Mouse (Mus musculus): ENCODE measurements around the gene Sowahb. TPM values are rescaled to one million over a fixed set of nuclear protein-coding genes. Genes with fewer than 3 reads are reported as not detected.
A peak's percentile ranks its signal among the peaks of the same experiment; 100 is the strongest.

Gene Sowahb
- polyA plus RNA-seq (2014; fragmentation: Nextera tagmentation; extraction: Ambion mirVana): 0.25 and 0.32 TPM in 2 replicates

DNA sequence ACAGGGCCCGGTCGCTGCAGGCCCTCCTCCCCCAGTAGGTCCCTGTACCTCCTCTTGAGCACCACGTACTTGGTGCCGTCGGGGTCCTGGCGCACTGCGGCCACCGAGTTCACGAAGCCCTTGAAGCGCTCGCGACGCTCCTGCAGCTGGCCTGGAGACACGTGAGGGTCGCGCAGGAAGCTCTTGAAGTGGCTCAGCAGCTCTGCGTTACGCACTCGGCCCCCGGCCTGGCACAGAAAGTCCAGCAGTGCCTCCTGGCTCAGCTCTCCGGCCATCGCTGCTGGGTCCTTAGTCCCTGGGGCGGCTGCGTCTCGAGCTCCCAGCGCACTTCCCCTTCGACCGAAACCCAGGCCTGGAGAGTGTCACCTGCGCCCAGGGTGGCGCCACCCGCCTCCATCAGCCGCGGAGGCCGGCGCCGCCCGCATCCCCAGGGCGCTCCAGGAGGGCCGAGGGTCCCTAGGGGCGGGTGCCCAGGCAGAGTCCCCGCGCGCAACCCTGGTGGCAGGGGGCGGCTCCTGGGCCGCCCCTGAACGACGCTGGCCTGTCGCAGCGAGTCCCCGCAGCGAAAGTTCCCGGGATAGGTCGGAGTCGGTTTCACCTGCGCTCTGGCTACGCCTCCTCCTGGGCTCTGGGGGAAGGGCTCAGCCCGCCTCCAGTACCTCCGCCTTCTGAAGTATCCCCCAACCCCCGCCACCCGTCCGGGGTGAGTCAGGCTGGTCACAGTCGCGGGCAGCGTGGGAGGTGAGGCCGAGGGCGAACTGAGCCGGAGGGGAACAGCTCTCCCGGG lies at the start of gene Sowahb:
Gene Sowahb, minus strand, starts transcription at position 439 of the 787 bp plus-strand sequence.
- Histone ChIP-seq H3K4me1 (replicated peaks; ENCODE audit: control insufficient read depth, insufficient read depth, low read length) (peaks cover 8% of the 10 kb centered on the region; the same call in 1 of the 2 replicates), H3K27me3 (ENCODE audit: control insufficient read depth, insufficient read depth, low read length) (peaks cover 56% of the 10 kb centered on the region), H3K9me3 (ENCODE audit: control insufficient read depth, low read length) (no peaks in the 10 kb centered on the region), H3K9ac (ENCODE audit: low read depth, low read length) (0 out of 2 replicates have a peak within 1 kb of the TSS, but pooled peaks have one; percentile 37), H3K27ac (ENCODE audit: low read depth, low read length) (no peak within 1 kb of the TSS), H3K4me3 (ENCODE audit: low read depth, low read length) (peak within 1 kb of the TSS; percentile 45), H3K4me2 (replicated peaks; ENCODE audit: low read depth, low read length) (peak within 1 kb of the TSS; percentile 93), H3K36me3 (ENCODE audit: control insufficient read depth, insufficient read depth, low read length) (no peaks in the 10 kb centered on the region)
- WGBS: under 1% methylated on average over 58 of the region's 68 CpGs
- DNase-seq (ENCODE audit: low spot score): peak; percentile 55
- peak; percentile 71 for ATAC-seq (ENCODE audit: low FRiP score)

DNA sequence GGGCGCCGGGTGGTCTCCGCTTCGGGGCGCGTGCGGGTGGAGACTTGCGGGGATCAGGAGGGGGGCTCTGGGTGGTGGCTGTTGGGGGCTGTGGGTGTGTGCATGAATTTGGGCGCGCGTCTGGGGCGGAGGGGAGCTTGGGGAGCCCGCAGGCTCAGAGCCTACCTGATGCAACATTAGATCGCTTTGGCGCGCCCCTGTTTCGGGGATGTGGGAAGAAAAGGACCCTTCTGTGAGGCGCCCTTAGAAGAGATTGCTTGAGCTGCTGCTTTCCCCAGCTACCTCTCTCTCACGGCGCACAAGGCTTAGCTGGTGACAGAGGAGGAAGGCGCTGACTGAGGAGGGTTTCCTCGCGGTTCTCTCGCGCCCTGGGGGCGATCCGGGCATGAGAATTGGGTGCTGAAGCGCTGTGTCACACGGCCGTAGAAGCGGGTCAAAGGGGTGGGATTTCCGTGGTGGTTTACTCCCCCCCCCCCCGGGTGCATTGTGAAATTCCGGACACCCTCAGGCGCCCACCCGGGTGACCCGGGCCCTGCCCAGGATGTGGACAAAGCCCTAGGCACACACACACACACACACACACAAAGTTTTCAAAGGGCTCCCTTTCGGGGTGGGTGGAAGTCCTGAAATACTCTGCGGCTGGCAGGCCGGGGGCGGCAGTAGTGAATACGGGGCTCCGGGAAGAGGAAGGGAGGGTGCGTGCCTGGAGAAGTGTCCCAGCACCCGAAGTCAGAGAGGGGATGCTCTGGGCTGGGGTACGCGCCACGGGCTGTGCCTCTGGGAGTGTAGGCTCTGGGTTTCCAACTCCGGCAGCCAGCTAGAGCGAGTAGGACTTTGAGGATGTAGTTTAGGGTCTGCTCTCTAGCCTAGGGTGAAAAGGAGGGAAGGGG lies 49.1 kb upstream of the Sowahb start:
- H3K27me3 ChIP-seq (ENCODE audit: control insufficient read depth, insufficient read depth, low read length): no peaks in the 10 kb centered on the region
- peaks cover 13% of the 10 kb centered on the region for H3K4me1 ChIP-seq (replicated peaks; ENCODE audit: control insufficient read depth, insufficient read depth, low read length)
- H3K4me2 ChIP-seq (replicated peaks; ENCODE audit: low read depth, low read length): peak overlapping the region; percentile 84
- H3K36me3 ChIP-seq (ENCODE audit: control insufficient read depth, insufficient read depth, low read length): no peaks in the 10 kb centered on the region
- peak overlapping the region; percentile 88 for H3K4me3 ChIP-seq (ENCODE audit: low read depth, low read length)
- peak; percentile 55 for ATAC-seq (ENCODE audit: low FRiP score)
- no peaks in the 10 kb centered on the region for H3K9me3 ChIP-seq (ENCODE audit: control insufficient read depth, low read length)
- peak overlapping the region; percentile 95 for H3K27ac ChIP-seq (ENCODE audit: low read depth, low read length)
- DNase-seq (ENCODE audit: low spot score): peak; percentile 72
- under 1% methylated on average over 47 of the region's 50 CpGs for WGBS
- H3K9ac ChIP-seq (ENCODE audit: low read depth, low read length): peak overlapping the region; percentile 90

DNA sequence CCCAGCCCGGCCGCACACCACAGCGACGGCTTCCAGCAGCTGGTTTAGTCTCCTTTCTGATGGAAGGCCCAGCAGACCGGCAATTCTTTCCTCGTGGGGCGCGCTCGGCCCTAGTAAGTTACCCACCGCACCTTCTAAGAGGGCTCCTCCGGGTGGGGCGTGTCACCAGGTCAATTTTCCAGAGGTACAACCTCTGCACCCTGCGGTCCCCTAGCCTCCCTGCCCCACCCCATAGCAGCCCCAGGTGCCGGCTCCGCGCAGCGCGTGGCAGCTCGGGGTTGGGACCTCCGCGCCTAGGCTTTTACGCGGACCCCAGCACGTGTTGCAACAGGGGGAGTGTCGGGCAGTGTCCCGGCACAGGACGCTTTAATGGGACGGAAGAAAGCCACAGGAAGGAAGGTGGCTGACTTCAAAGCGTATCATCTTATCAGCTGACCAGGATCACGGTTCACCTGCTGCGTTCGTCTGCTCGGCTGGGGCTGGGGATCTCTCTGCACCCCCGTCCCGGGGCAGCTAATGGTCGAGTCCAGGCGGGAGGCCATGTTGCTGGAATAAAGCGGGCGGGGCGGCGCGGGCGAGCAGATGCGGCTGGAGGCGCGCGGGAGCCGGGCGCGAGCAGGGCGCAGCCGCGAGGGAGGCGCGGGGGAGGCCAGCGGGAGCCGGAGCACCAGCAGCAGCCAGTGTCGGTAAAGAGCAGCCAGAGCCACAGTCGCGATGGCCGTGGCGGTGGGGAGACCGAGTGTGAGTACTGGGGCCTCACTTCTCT lies 48.2 kb upstream of the Sowahb start, which contains the start of gene Sept11:
Gene Sept11, plus strand, starts transcription at position 581 of the 766 bp plus-strand sequence.
- under 1% methylated on average over 60 of the region's 63 CpGs for WGBS
- H3K9ac ChIP-seq (ENCODE audit: low read depth, low read length): peak within 1 kb of the TSS; percentile 90
- no peaks in the 10 kb centered on the region for H3K27me3 ChIP-seq (ENCODE audit: control insufficient read depth, insufficient read depth, low read length)
- H3K9me3 ChIP-seq (ENCODE audit: control insufficient read depth, low read length): no peaks in the 10 kb centered on the region
- no peaks in the 10 kb centered on the region for H3K36me3 ChIP-seq (ENCODE audit: control insufficient read depth, insufficient read depth, low read length)
- peaks cover 13% of the 10 kb centered on the region for H3K4me1 ChIP-seq (replicated peaks; ENCODE audit: control insufficient read depth, insufficient read depth, low read length)
- peak within 1 kb of the TSS; percentile 95 for H3K27ac ChIP-seq (ENCODE audit: low read depth, low read length)
- peak within 1 kb of the TSS; percentile 88 for H3K4me3 ChIP-seq (ENCODE audit: low read depth, low read length)
- H3K4me2 ChIP-seq (replicated peaks; ENCODE audit: low read depth, low read length): peak within 1 kb of the TSS; percentile 84
- peak; percentile 93 for ATAC-seq (ENCODE audit: low FRiP score)
- peak; percentile 93 for DNase-seq (ENCODE audit: low spot score)

DNA sequence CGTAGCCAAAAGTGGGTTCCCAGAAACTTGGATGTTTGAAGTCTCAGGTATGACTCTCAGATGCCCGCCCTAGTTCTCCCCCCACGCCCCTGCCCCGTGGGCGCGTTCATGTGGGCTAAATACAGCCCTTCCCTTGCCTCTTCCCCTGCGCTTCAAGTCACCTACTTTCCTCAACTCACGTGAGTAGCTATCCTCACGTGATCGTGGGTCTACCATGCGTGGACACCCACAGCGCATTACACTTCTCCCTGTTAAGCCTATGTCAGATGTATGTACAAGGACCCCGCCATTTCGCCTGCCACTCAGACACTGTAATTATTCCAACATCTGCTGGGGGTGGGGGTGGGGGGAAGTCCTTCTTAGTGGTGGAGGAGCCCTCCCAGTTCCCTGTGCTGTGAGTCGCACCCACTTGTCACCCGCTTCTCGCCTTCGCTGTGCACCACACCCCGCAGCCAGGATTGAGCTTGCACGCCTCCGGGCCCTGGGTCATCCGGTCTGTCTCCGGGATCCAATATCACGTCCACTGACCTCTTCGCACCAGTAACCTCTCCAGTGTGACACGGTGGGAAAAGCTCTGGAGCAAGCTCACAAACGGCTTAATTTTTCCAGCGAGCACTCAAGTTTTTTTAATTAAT lies 47.4 kb upstream of the Sowahb start:
- H3K4me2 ChIP-seq (replicated peaks; ENCODE audit: low read depth, low read length): peak overlapping the region; percentile 84
- no peaks in the 10 kb centered on the region for H3K27me3 ChIP-seq (ENCODE audit: control insufficient read depth, insufficient read depth, low read length)
- peak overlapping the region; percentile 90 for H3K9ac ChIP-seq (ENCODE audit: low read depth, low read length)
- H3K27ac ChIP-seq (ENCODE audit: low read depth, low read length): peak overlapping the region; percentile 95
- WGBS: 6% methylated on average over 28 of the region's 28 CpGs
- no peaks in the 10 kb centered on the region for H3K36me3 ChIP-seq (ENCODE audit: control insufficient read depth, insufficient read depth, low read length)
- no peaks in the 10 kb centered on the region for H3K9me3 ChIP-seq (ENCODE audit: control insufficient read depth, low read length)
- ATAC-seq (ENCODE audit: low FRiP score) (peak; percentile 31), DNase-seq (ENCODE audit: low spot score) (peak; percentile 58)
- peak overlapping the region; percentile 88 for H3K4me3 ChIP-seq (ENCODE audit: low read depth, low read length)
- peaks cover 11% of the 10 kb centered on the region for H3K4me1 ChIP-seq (replicated peaks; ENCODE audit: control insufficient read depth, insufficient read depth, low read length)

DNA sequence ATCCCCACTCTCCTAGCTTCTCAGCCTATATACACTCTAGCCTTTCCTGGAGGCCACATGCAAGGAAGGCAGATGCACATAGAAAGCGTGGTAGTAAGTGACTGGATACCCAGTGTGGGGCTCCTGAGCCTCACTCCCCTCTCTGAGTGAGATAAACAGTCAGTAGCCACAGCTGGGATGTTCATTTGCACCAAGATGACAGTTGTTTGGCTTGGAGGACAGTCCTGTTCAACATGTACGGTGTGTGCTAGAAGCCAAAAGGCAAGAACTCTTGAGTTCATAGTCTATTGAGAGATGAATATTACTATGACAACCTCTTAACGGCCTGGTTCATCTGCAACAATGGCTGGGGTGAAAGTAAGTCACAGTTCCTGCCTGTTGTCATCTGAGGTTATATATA lies 46.4 kb upstream of the Sowahb start:
- H3K36me3 ChIP-seq (ENCODE audit: control insufficient read depth, insufficient read depth, low read length): no peaks in the 10 kb centered on the region
- ATAC-seq (ENCODE audit: low FRiP score): no peak
- 0 out of 2 replicates have a peak overlapping the region, but pooled peaks have one; percentile 15 for H3K4me2 ChIP-seq (replicated peaks; ENCODE audit: low read depth, low read length)
- no peak overlapping the region for H3K4me3 ChIP-seq (ENCODE audit: low read depth, low read length)
- 63% methylated on average over 3 of the region's 3 CpGs for WGBS
- no peaks in the 10 kb centered on the region for H3K27me3 ChIP-seq (ENCODE audit: control insufficient read depth, insufficient read depth, low read length)
- no peak overlapping the region for H3K9ac ChIP-seq (ENCODE audit: low read depth, low read length)
- H3K4me1 ChIP-seq (replicated peaks; ENCODE audit: control insufficient read depth, insufficient read depth, low read length): peaks cover 11% of the 10 kb centered on the region
- H3K9me3 ChIP-seq (ENCODE audit: control insufficient read depth, low read length): no peaks in the 10 kb centered on the region
- DNase-seq (ENCODE audit: low spot score): no peak
- no peak overlapping the region for H3K27ac ChIP-seq (ENCODE audit: low read depth, low read length)

DNA sequence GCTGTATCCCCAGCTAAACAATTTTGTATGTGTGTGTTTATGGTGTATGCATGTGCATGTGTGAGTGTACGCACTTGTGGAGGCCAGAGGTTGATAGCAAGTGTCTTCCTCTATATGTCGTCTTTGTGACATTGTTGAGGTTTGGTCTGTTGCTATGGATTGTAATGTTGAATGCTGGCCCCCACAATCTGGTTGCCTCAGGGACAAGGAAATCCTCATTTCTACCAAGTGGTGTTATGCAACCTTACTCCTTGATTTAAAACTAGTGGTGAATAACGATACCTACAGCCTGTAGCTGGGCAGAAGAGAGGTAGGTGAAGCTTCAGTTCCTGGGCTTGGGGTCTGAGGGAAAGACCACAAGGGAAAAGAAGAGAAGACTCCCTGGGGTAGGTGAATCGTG lies 41.1 kb upstream of the Sowahb start:
- no peak overlapping the region for H3K4me2 ChIP-seq (replicated peaks; ENCODE audit: low read depth, low read length)
- ATAC-seq (ENCODE audit: low FRiP score): no peak
- no peaks in the 10 kb centered on the region for H3K36me3 ChIP-seq (ENCODE audit: control insufficient read depth, insufficient read depth, low read length)
- H3K27ac ChIP-seq (ENCODE audit: low read depth, low read length): no peak overlapping the region
- no peak overlapping the region for H3K4me3 ChIP-seq (ENCODE audit: low read depth, low read length)
- 93% methylated on average over 4 of the region's 4 CpGs for WGBS
- no peaks in the 10 kb centered on the region for H3K4me1 ChIP-seq (replicated peaks; ENCODE audit: control insufficient read depth, insufficient read depth, low read length)
- no peaks in the 10 kb centered on the region for H3K9me3 ChIP-seq (ENCODE audit: control insufficient read depth, low read length)
- H3K27me3 ChIP-seq (ENCODE audit: control insufficient read depth, insufficient read depth, low read length): no peaks in the 10 kb centered on the region
- no peak overlapping the region for H3K9ac ChIP-seq (ENCODE audit: low read depth, low read length)
- no peak for DNase-seq (ENCODE audit: low spot score)

DNA sequence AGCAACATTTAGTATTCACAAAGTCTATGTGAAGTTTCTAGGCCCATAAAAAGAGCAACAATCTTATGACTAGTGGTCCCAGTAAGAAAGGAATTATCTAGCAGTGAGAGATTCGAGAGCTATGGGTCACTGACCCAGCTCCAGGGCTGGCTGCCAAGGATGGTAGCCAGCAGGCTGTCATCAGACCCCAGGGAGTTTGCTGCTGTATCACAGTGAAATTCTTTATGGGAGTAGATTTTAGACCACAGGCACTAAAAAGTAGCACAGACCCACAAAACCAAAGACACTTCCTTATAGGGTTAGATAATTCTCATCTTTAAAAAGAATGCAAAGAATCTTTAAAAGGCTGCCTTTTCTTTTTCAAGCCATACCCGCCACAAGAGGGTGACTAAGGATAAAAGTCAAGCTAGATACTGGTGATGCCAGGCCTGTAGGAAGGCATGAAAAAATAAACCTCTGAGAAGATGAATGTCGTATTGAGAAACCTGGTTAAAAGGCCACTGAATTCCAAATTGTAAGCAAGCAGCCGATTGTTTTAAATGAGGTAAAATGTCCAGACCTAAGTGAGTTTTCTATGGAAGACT lies 40.3 kb upstream of the Sowahb start:
- no peak for DNase-seq (ENCODE audit: low spot score)
- Histone ChIP-seq H3K27me3 (ENCODE audit: control insufficient read depth, insufficient read depth, low read length) (no peaks in the 10 kb centered on the region), H3K27ac (ENCODE audit: low read depth, low read length) (no peak overlapping the region), H3K4me2 (replicated peaks; ENCODE audit: low read depth, low read length) (no peak overlapping the region), H3K9me3 (ENCODE audit: control insufficient read depth, low read length) (no peaks in the 10 kb centered on the region), H3K36me3 (ENCODE audit: control insufficient read depth, insufficient read depth, low read length) (no peaks in the 10 kb centered on the region), H3K4me1 (replicated peaks; ENCODE audit: control insufficient read depth, insufficient read depth, low read length) (no peaks in the 10 kb centered on the region), H3K4me3 (ENCODE audit: low read depth, low read length) (no peak overlapping the region), H3K9ac (ENCODE audit: low read depth, low read length) (no peak overlapping the region)
- ATAC-seq (ENCODE audit: low FRiP score): no peak
- WGBS: 66% methylated on average over 4 of the region's 4 CpGs
